Comparison of ENCODE assay signal across 7 mouse cellular contexts in the genomic region with DNA sequence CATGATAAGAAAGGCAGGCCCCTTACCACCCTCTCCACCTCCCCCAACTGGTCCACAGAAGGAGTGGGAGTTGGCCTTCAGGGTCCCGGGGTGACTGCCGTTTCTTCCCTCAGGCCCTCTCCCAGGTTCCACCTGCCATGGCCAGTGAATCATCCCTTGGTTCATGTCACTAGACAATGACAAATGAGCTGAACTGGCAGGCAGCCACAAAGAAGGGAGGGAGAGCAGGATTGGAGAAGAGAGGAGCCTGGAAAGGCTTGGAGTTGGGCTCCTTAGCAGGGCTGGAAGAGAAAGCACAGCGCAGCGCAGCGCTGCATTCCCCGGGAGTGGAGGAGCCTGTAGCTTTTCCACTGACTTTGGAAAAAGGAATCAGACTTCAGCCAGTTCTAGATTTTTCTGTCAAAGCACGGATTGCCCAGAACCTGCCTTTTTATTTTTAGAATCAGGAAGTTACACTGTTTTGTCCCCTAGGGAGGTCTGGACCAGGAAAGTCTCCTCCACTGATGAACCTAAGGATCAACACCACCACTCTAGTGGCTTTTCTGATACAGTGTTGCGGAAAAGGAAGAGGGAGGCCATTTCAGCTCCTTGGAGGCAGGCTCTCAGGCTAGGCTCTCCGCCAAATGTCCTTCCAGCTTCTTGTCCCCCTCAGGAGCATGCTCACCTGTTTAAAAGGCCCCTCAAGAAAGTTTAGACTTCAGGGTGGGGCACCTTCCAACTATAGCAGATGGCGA. TPM values are rescaled to one million over a fixed set of nuclear protein-coding genes. Genes with fewer than 3 reads are reported as not detected.
DNase-seq lines count a peak whose midpoint lies in the region; ATAC-seq lines count a peak whose summit lies in the region.

No protein-coding gene starts in this region.

- no peaks in the 10 kb centered on the region for H3K36me3 ChIP-seq in neural tube, embryonic 11.5 days (ENCODE audit: control insufficient read depth, insufficient read depth, low read length)
- H3K36me3 ChIP-seq in liver, embryonic 12.5 days, result peaks cover 5% of the 10 kb centered on the region; the same call in 1 of the 2 replicates

- H3K9ac ChIP-seq in neural tube, embryonic 11.5 days (ENCODE audit: low read length), result no peak overlapping the region
- H3K9ac ChIP-seq in liver, embryonic 12.5 days, result no peak overlapping the region

- H3K27ac ChIP-seq in neural tube, embryonic 11.5 days (ENCODE audit: low read depth, low read length), result no peak overlapping the region
- peak overlapping the region; percentile 66; the same call in 1 of the 2 replicates for H3K27ac ChIP-seq in liver, embryonic 12.5 days

- DNase-seq in neural tube, embryonic 11.5 days (ENCODE audit: low spot score), result peak; percentile 43
- no peak for DNase-seq in neural tube, embryonic 10.5 days (ENCODE audit: extremely low spot score, low spot score)
- peak; percentile 61 to 81 for DNase-seq in cerebellum, postnatal 25 days
- DNase-seq in heart, postnatal 4 days, result peak; percentile 75
- peak; percentile 64 for DNase-seq in testis, postnatal 14 days (ENCODE audit: low spot score)
- DNase-seq in layer of hippocampus, adult 11-12 months (ENCODE audit: low spot score), result no peak

- H3K4me2 ChIP-seq in neural tube, embryonic 11.5 days (ENCODE audit: low read depth), result no peak overlapping the region
- H3K4me2 ChIP-seq in liver, embryonic 12.5 days, result no peak overlapping the region

- H3K9me3 ChIP-seq in neural tube, embryonic 11.5 days (ENCODE audit: control insufficient read depth, low read length), result no peaks in the 10 kb centered on the region
- no peaks in the 10 kb centered on the region for H3K9me3 ChIP-seq in liver, embryonic 12.5 days (replicated peaks)

- no peak for ATAC-seq in neural tube, embryonic 11.5 days (ENCODE audit: insufficient read depth, low FRiP score, low TSS enrichment)
- no peak for ATAC-seq in liver, embryonic 12.5 days

- WGBS in neural tube, embryonic 11.5 days, result 69% methylated on average over 10 of the region's 10 CpGs
- WGBS in liver, embryonic 12.5 days (ENCODE audit: insufficient replicate concordance), result 47% methylated on average over 10 of the region's 10 CpGs

- no peak overlapping the region for H3K4me3 ChIP-seq in neural tube, embryonic 11.5 days (ENCODE audit: low read depth, low read length)
- no peak overlapping the region for H3K4me3 ChIP-seq in liver, embryonic 12.5 days

- H3K4me1 ChIP-seq in neural tube, embryonic 11.5 days (ENCODE audit: control insufficient read depth, insufficient read depth, low read length), result no peaks in the 10 kb centered on the region
- peaks cover 87% of the 10 kb centered on the region for H3K4me1 ChIP-seq in liver, embryonic 12.5 days

- no peaks in the 10 kb centered on the region for H3K27me3 ChIP-seq in neural tube, embryonic 11.5 days (ENCODE audit: control insufficient read depth, insufficient read depth, low read length)
- peaks cover 22% of the 10 kb centered on the region for H3K27me3 ChIP-seq in liver, embryonic 12.5 days (replicated peaks)

RNA-seq across cellular contexts. Expression of a gene that starts 4.0 kb away (rescaled TPM):
- polyA plus RNA-seq in neural tube, embryonic 11.5 days (2014; fragmentation: Nextera tagmentation; extraction: Ambion mirVana), result 3.7 and 5.0 TPM in 2 replicates
- 10 to 100 TPM; 21.1 to 21.5 TPM for total RNA-seq in heart, postnatal 4 days (2021)
- polyA plus RNA-seq in liver, embryonic 12.5 days (2016; fragmentation: Nextera tagmentation; extraction: Ambion mirVana), result 5.8 and 10.3 TPM in 2 replicates

Comparison
In these comparisons a context has a peak if more than half of its experiments do, and no peak if none do; other contexts are left out.
1. DNase-seq: peak in neural tube, embryonic 11.5 days (single experiment), cerebellum, postnatal 25 days (2 of 2), heart, postnatal 4 days (single experiment) and testis, postnatal 14 days (single experiment); none in neural tube, embryonic 10.5 days (single experiment) and layer of hippocampus, adult 11-12 months (single experiment).